Mouse (Mus musculus) MEL (cell line): ENCODE measurements around the gene Khk. TPM values are rescaled to one million over a fixed set of nuclear protein-coding genes. Genes with fewer than 3 reads are reported as not detected.

ENCODE experiments used
- DNase-seq: peaks from one replicate; pipeline ENCODE4 v3.0.0; 2011; ENCODE audit warnings: low read depth, low spot score
- H3K27ac ChIP-seq: 2 replicates; pipeline ENCODE4 v1.5.1; 2012; ENCODE audit warnings: low read depth, mild to moderate bottlenecking, control low read depth, low read length, moderate library complexity; ENCODE audit not compliant: control insufficient read depth
- H3K27me3 ChIP-seq, 2 experiments: fragments of 150-350 bp in 1 of 2; sonication (generic) in 1 of 2; 2 replicates each; pipeline ENCODE4 v1.6.1; 2012; ENCODE audit warnings: low read length in 2 of 2, mild to moderate bottlenecking in 2 of 2, improper control_type of control experiment in 1 of 2, moderate library complexity in 1 of 2; ENCODE audit not compliant: insufficient read depth in 2 of 2, control insufficient read depth in 1 of 2
- H3K36me3 ChIP-seq, 2 experiments: 2 replicates each; pipeline ENCODE4 v1.6.1; 2012 to 2014; ENCODE audit warnings: low read length in 2 of 2, improper control_type of control experiment in 1 of 2, inconsistent platforms in 1 of 2, mild to moderate bottlenecking in 1 of 2; ENCODE audit not compliant: insufficient read depth in 2 of 2, control insufficient read depth in 1 of 2
- H3K4me1 ChIP-seq, 2 experiments: fragments of 150-350 bp in 1 of 2; sonication (generic) in 1 of 2; 2 replicates each; pipeline ENCODE4 v1.6.1; 2012; ENCODE audit warnings: low read length in 2 of 2, improper control_type of control experiment in 1 of 2, mild to moderate bottlenecking in 1 of 2; ENCODE audit not compliant: insufficient read depth in 2 of 2, control insufficient read depth in 1 of 2
- H3K4me3 ChIP-seq, 2 experiments: fragments of 150-350 bp in 1 of 2; sonication (generic) in 1 of 2; 2 replicates each; pipeline ENCODE4 v1.5.1; 2012; ENCODE audit warnings: low read depth in 2 of 2, low read length in 2 of 2, mild to moderate bottlenecking in 2 of 2, moderate library complexity in 2 of 2, control low read depth in 1 of 2, improper control_type of control experiment in 1 of 2; ENCODE audit not compliant: control insufficient read depth in 1 of 2, insufficient read depth in 1 of 2
- H3K79me2 ChIP-seq: 2 replicates; pipeline ENCODE4 v1.6.1; 2012; ENCODE audit warnings: mild to moderate bottlenecking, low read length, moderate library complexity; ENCODE audit not compliant: control insufficient read depth, poor library complexity, insufficient read depth
- H3K9ac ChIP-seq: 2 replicates; pipeline ENCODE4 v1.6.1; 2012; ENCODE audit warnings: low read depth, mild to moderate bottlenecking, control low read depth, low read length, moderate library complexity; ENCODE audit not compliant: control insufficient read depth, poor library complexity, severe bottlenecking
- H3K9me3 ChIP-seq: fragments of 150-350 bp; sonication (generic); replicated peaks from 2 replicates; pipeline ENCODE4 v1.6.1; 2012; ENCODE audit warnings: mild to moderate bottlenecking, low read length, improper control_type of control experiment, moderate library complexity; ENCODE audit not compliant: insufficient read depth
- BHLHE40 ChIP-seq: IDR thresholded peaks from 2 replicates; pipeline ENCODE4 v1.6.1; 2012; ENCODE audit warnings: low read depth, mild to moderate bottlenecking, inconsistent platforms, low read length, improper control_type of control experiment, borderline replicate concordance
- CTCF ChIP-seq, 3 experiments: IDR thresholded peaks in 2 of 3; conservative IDR thresholded peaks in 1 of 3; 2 replicates each; pipeline ENCODE4 v1.5.1; 2011 to 2012; ENCODE audit warnings: low read length in 3 of 3, low read depth in 2 of 3, mild to moderate bottlenecking in 2 of 3, improper control_type of control experiment in 1 of 3, inconsistent platforms in 1 of 3, mixed read lengths in 1 of 3, moderate library complexity in 1 of 3; ENCODE audit not compliant: control insufficient read depth in 1 of 3, insufficient read depth in 1 of 3, poor library complexity in 1 of 3, severe bottlenecking in 1 of 3
- ELF1 ChIP-seq: IDR thresholded peaks from 2 replicates; pipeline ENCODE4 v1.6.1; 2014; ENCODE audit warnings: low read depth, mild to moderate bottlenecking, inconsistent platforms, low read length, improper control_type of control experiment, moderate library complexity
- GABPA ChIP-seq: IDR thresholded peaks from 2 replicates; pipeline ENCODE4 v1.6.1; 2012; ENCODE audit warnings: low read depth, mild to moderate bottlenecking, inconsistent platforms, low read length, improper control_type of control experiment, moderate library complexity
- GATA1 ChIP-seq: IDR thresholded peaks from 2 replicates; pipeline ENCODE4 v1.6.1; 2011; ENCODE audit warnings: low read depth, low read length, improper control_type of control experiment
- HCFC1 ChIP-seq: IDR thresholded peaks from 2 replicates; pipeline ENCODE4 v1.6.1; 2012; ENCODE audit warnings: low read depth, mild to moderate bottlenecking, inconsistent platforms, low read length, improper control_type of control experiment, moderate library complexity
- MAX ChIP-seq: IDR thresholded peaks from 2 replicates; pipeline ENCODE4 v1.6.1; 2011; ENCODE audit warnings: low read length, improper control_type of control experiment
- MXI1 ChIP-seq: IDR thresholded peaks from 2 replicates; pipeline ENCODE4 v1.6.1; 2011; ENCODE audit warnings: mild to moderate bottlenecking, low read depth, low read length, improper control_type of control experiment
- MYC ChIP-seq: IDR thresholded peaks from 2 replicates; pipeline ENCODE4 v1.6.1; 2011; ENCODE audit warnings: low read depth, mild to moderate bottlenecking, low read length, improper control_type of control experiment, moderate library complexity
- NELFE ChIP-seq: IDR thresholded peaks from 2 replicates; pipeline ENCODE4 v1.6.1; 2011; ENCODE audit warnings: low read depth, low read length, improper control_type of control experiment
- POLR2A ChIP-seq, 2 experiments: IDR thresholded peaks; 2 replicates each; pipeline ENCODE4 v1.6.1; 2011 to 2012; ENCODE audit warnings: low read length in 2 of 2, mild to moderate bottlenecking in 2 of 2, control low read depth in 1 of 2, improper control_type of control experiment in 1 of 2, low read depth in 1 of 2, moderate library complexity in 1 of 2; ENCODE audit not compliant: control insufficient read depth in 1 of 2, insufficient read depth in 1 of 2, poor library complexity in 1 of 2
- SIN3A ChIP-seq: IDR thresholded peaks from 2 replicates; pipeline ENCODE4 v1.6.1; 2012; ENCODE audit warnings: low read length, improper control_type of control experiment, inconsistent platforms
- SMC3 ChIP-seq: IDR thresholded peaks from 2 replicates; pipeline ENCODE4 v1.6.1; 2011; ENCODE audit warnings: low read depth, low read length, improper control_type of control experiment
- TAL1 ChIP-seq: IDR thresholded peaks from 2 replicates; pipeline ENCODE4 v1.6.1; 2012; ENCODE audit warnings: mild to moderate bottlenecking, inconsistent platforms, low read length, moderate library complexity, mixed read lengths
- UBTF ChIP-seq: IDR thresholded peaks from 2 replicates; pipeline ENCODE4 v1.6.1; 2012; ENCODE audit warnings: low read depth, mild to moderate bottlenecking, inconsistent platforms, low read length, improper control_type of control experiment, moderate library complexity, borderline replicate concordance; ENCODE audit not compliant: insufficient read depth
- ZC3H11A ChIP-seq: IDR thresholded peaks from 2 replicates; pipeline ENCODE4 v1.6.1; 2012; ENCODE audit warnings: low read depth, mild to moderate bottlenecking, inconsistent platforms, low read length, improper control_type of control experiment
- ZNF384 ChIP-seq: IDR thresholded peaks from 2 replicates; pipeline ENCODE4 v1.6.1; 2012; ENCODE audit warnings: low read depth, mild to moderate bottlenecking, inconsistent platforms, low read length, improper control_type of control experiment
- polyA plus RNA-seq, 2 experiments: library from polyadenylated mRNA; stranded (reverse) in 1 of 2; unstranded in 1 of 2; fragments of >175 nt in 1 of 2; fragments of >200 nt in 1 of 2; gene quantifications; 2 replicates each; pipeline versions ENCODE4 v1.2.1 to v1.2.4; 2012; ENCODE audit warnings: low replicate concordance in 2 of 2, low read depth in 1 of 2; ENCODE audit not compliant: insufficient read length in 2 of 2, insufficient read depth in 1 of 2, missing spikeins in 1 of 2
- total RNA-seq: library from RNA; depleted of rRNA; stranded (reverse); fragments of 300-350 nt; gene quantifications from 2 replicates; pipeline ENCODE4 v1.2.3, GENCODE M21; 2012

Khk gene
- total and polyA plus RNA-seq, 3 experiments, result 308 to 461 TPM; not detected in 1

DNA sequence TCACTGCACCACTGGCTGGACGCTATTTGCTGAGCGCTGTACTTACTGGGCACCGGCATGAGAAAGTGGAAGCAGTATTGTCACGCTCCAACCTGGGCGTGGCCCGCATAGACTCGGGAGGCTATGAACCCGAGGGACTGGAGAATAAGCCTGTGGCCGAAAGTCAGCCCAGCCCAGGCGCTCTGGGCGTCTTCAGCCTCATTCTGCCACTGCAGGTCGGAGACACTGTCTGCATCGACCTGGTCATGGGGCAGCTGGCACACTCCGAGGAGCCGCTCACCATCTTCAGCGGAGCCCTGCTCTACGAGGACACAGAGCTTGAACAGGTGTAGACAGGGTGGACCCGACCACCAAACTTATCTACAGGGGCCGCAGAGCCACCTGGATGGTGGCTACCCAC lies 610 bp upstream of the Khk start:
- H3K9ac ChIP-seq, result peak overlapping the region; percentile 56
- no peak overlapping the region; the same call in 1 of the 2 replicates for H3K27ac ChIP-seq
- peaks cover 14% of the 10 kb centered on the region for H3K79me2 ChIP-seq
- H3K9me3 ChIP-seq, result no peaks in the 10 kb centered on the region
- H3K4me3 ChIP-seq, result peak overlapping the region; percentile 60 to 89
- H3K4me1 ChIP-seq, result peaks cover 9 to 22% of the 10 kb centered on the region in 2 experiments
- peak; percentile 78 for DNase-seq
- TF ChIP-seq GATA1, result no peak
- TF ChIP-seq SMC3, result no peak
- TF ChIP-seq SIN3A, result peak; percentile 28; the same call in 1 of the 2 replicates
- TF ChIP-seq MXI1, result peak; percentile 74
- no peak for TF ChIP-seq GABPA
- TF ChIP-seq ZNF384, result no peak
- TF ChIP-seq HCFC1, result peak; percentile 26; the same call in 1 of the 2 replicates
- no peak; the same call in 1 of the 2 replicates for TF ChIP-seq BHLHE40
- TF ChIP-seq ZC3H11A, result no peak
- peak; percentile 55; the same call in 1 of the 2 replicates for TF ChIP-seq MAX
- no peak for TF ChIP-seq TAL1
- TF ChIP-seq NELFE, result peak; percentile 38
- peaks cover 0 to 10% of the 10 kb centered on the region in 2 experiments; a peak in 2 of 4 replicates for H3K36me3 ChIP-seq
- no peaks in the 10 kb centered on the region for H3K27me3 ChIP-seq

DNA sequence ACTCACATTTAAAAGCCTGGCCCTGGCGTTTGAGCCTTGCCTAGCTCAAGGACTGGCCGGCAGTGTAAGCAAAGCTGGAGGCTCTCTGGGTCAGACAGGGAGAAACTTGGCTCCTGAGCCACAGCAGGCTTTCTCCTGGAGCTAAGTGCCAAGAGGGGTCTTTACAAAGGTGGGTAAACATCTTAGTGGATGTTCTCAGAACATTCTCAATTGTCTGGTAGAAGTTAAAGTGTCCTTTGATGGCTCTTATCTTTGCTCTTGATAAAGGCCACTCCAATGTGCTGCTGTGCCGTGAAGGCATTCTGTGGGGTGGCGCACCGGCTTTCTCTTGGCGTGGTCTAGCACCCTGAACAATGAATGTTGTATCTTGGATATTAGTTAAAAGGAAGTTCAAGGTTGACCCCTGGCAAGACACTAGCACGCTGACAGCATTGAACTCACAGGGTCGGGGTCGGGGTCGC lies 1.4 kb downstream of the Khk start:
- H3K27me3 ChIP-seq, result no peaks in the 10 kb centered on the region
- H3K36me3 ChIP-seq, result peaks cover 0 to 2% of the 10 kb centered on the region in 2 experiments; a peak in 1 of 4 replicates
- peak overlapping the region; percentile 74 to 89 for H3K4me3 ChIP-seq
- H3K9me3 ChIP-seq, result no peaks in the 10 kb centered on the region
- H3K79me2 ChIP-seq, result peaks cover 14% of the 10 kb centered on the region
- TF ChIP-seq GATA1, result peak; percentile 76
- TF ChIP-seq UBTF, result no peak
- TF ChIP-seq ELF1, result 0 out of 2 replicates have a peak, but pooled peaks have one; percentile 4
- TF ChIP-seq MXI1, result peak; percentile 58; the same call in 1 of the 2 replicates
- no peak; a peak in 1 of 6 replicates for TF ChIP-seq CTCF (IDR thresholded peaks at IDR 0.05 in 2 of 3, conservative IDR thresholded peaks at IDR 0.05 in 1 of 3; ENCODE audit: control insufficient read depth in 1 of 3, insufficient read depth in 1 of 3, low read depth in 2 of 3, low read length in 3 of 3, poor library complexity in 1 of 3, severe bottlenecking in 1 of 3)
- TF ChIP-seq MYC, result 0 out of 2 replicates have a peak, but pooled peaks have one; percentile 33
- TF ChIP-seq POLR2A (IDR thresholded peaks at IDR 0.05; ENCODE audit: control insufficient read depth in 1 of 2, insufficient read depth in 1 of 2, low read depth in 1 of 2, low read length in 2 of 2, poor library complexity in 1 of 2), result peak in 1 of 2 experiments; percentile 25; a peak in 1 of 4 replicates
- TF ChIP-seq, all 39 proteins: peak for 5
- Histone ChIP-seq H3K9ac (peak overlapping the region; percentile 69), H3K4me1 (peaks cover 5 to 11% of the 10 kb centered on the region in 2 experiments; a peak in 3 of 4 replicates), H3K27ac (0 out of 2 replicates have a peak overlapping the region, but pooled peaks have one; percentile 1)
- DNase-seq, result peak; percentile 59
